Mouse (Mus musculus) erythroblast, adult 5-6 weeks (primary cell): ENCODE measurements around the gene Farp2. TPM values are rescaled to one million over a fixed set of nuclear protein-coding genes. Genes with fewer than 3 reads are reported as not detected.
"Not testable (repeated sequence)": the region's sequence is repeated elsewhere in the genome, so short reads cannot be mapped to it uniquely, and the experiment has no call there.

Experiments
- ATAC-seq: replicated peaks from 2 replicates; pipeline ENCODE4 v1.8.0; 2016; ENCODE audit warnings: moderate number of reproducible peaks, mild to moderate bottlenecking, moderate TSS enrichment, inconsistent platforms; ENCODE audit not compliant: poor library complexity, low FRiP score, severe bottlenecking
- total RNA-seq, 2 experiments: library from RNA; stranded (forward) in 1 of 2; stranded (reverse) in 1 of 2; fragments of 150-400 nt in 1 of 2; fragments of 200-764, 138-1000 nt in 1 of 2; gene quantifications; 2 replicates each; pipeline versions ENCODE4 v1.2.3 to v1.2.4; 2015 to 2017; ENCODE audit warnings: low replicate concordance in 2 of 2

The Farp2 gene
- total RNA-seq (2015; ENCODE audit: low replicate concordance) = not detected in 2 replicates
- 0.09 and 0.14 TPM in 2 replicates for total RNA-seq (2017; ENCODE audit: low replicate concordance)

- peak; percentile 97 for ATAC-seq
Measured at GRCm38 (mm10) chr1:93511585-93512350, at the start of gene Farp2. Farp2 (plus strand) TSS chr1:93512079.

GRCm38 (mm10) chr1:93465066-93465465 is 46.8 kb upstream of the Farp2 start:
- ATAC-seq = no peak

GRCm38 (mm10) chr1:93465746-93466145 is 46.1 kb upstream of the Farp2 start:
- no peak for ATAC-seq

- ATAC-seq = no peak
Measured at GRCm38 (mm10) chr1:93468626-93469025, 43.3 kb upstream of the Farp2 start.

- no peak for ATAC-seq
Measured at GRCm38 (mm10) chr1:93475694-93476093, 36.2 kb upstream of the Farp2 start.

- ATAC-seq = peak; percentile 87
Measured at GRCm38 (mm10) chr1:93477758-93478585, 33.9 kb upstream of the Farp2 start.

GRCm38 (mm10) chr1:93478586-93479475 is 33.0 kb upstream of the Farp2 start, which contains the start of gene Hdlbp:
Hdlbp (minus strand) TSS chr1:93478815.
- peak; percentile 86 for ATAC-seq

GRCm38 (mm10) chr1:93479476-93480083 is 32.3 kb upstream of the Farp2 start:
- ATAC-seq = peak; percentile 27

- not testable (repeated sequence) for ATAC-seq
Measured at GRCm38 (mm10) chr1:93486302-93486701, 25.6 kb upstream of the Farp2 start.

GRCm38 (mm10) chr1:93495312-93495711 is 16.6 kb upstream of the Farp2 start:
- no peak for ATAC-seq

GRCm38 (mm10) chr1:93506944-93507676 is 4.8 kb upstream of the Farp2 start:
- no peak for ATAC-seq

GRCm38 (mm10) chr1:93508576-93508975 is 3.3 kb upstream of the Farp2 start:
- ATAC-seq = not testable (repeated sequence)

- ATAC-seq = peak; percentile 12
Measured at GRCm38 (mm10) chr1:93512351-93512690, 442 bp downstream of the Farp2 start.

GRCm38 (mm10) chr1:93513221-93513620 is 1.3 kb downstream of the Farp2 start:
- no peak for ATAC-seq

GRCm38 (mm10) chr1:93521491-93521890 is 9.6 kb downstream of the Farp2 start:
- ATAC-seq = no peak

GRCm38 (mm10) chr1:93522325-93522724 is 10.4 kb downstream of the Farp2 start:
- no peak for ATAC-seq

- ATAC-seq = no peak
Measured at GRCm38 (mm10) chr1:93529801-93530200, 17.9 kb downstream of the Farp2 start.

- no peak for ATAC-seq
Measured at GRCm38 (mm10) chr1:93537227-93537626, 25.3 kb downstream of the Farp2 start.

GRCm38 (mm10) chr1:93543196-93543595 is 31.3 kb downstream of the Farp2 start:
- no peak for ATAC-seq
